8 mouse cellular contexts compared by ENCODE assay signal in the genomic region with DNA sequence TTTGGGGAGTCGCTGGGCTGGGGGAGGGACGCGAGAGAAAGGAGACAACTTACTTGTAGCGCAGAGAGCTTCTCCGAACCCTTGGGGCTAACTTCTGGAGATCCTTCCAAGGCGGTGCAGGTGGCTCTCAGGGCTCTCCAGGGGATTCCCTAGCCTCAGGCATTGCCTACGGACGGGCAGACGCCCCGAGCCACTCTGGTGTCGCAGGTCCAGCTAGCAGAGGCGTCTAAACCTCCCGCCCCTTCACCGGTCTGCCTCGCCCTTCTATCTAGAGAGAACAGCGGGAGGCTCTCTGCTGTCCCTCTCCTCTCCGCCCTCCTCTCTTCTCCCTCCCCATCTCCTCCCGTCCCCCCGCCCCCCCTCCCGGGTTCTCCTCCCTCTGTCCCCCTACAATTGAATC. TPM values are rescaled to one million over a fixed set of nuclear protein-coding genes. Genes with fewer than 3 reads are reported as not detected.
DNase-seq lines count a peak whose midpoint lies in the region; ATAC-seq and TF ChIP-seq lines count a peak whose summit lies in the region.

TSS of gene Kcnj5 (minus strand) at position 300 of the 400 bp plus-strand sequence.

- peak within 1 kb of the TSS; percentile 8; the same call in 1 of the 2 replicates for H3K4me3 ChIP-seq in kidney, adult 2 months (ENCODE audit: insufficient read depth, low read depth, low read length)
- peak within 1 kb of the TSS; percentile 33 for H3K4me3 ChIP-seq in forebrain, embryonic 12.5 days (replicated peaks)
- H3K4me3 ChIP-seq in hindbrain, embryonic 16.5 days (ENCODE audit: low read length) = peak within 1 kb of the TSS; percentile 32
- H3K4me3 ChIP-seq in midbrain, embryonic 13.5 days (replicated peaks) = peak within 1 kb of the TSS; percentile 36
- no peak within 1 kb of the TSS for H3K4me3 ChIP-seq in thymus, adult 2 months (ENCODE audit: control insufficient read depth, insufficient read depth, low read length)

- no peak for DNase-seq in kidney, adult 2 months
- no peak for DNase-seq in kidney, adult 9 months
- no peak for DNase-seq in right cerebral cortex, postnatal 14 days
- no peak for DNase-seq in gastrocnemius, postnatal 4 days (ENCODE audit: low spot score in 2 of 2)
- no peak for DNase-seq in thymus, adult 2 months

- H3K27me3 ChIP-seq in kidney, adult 2 months (replicated peaks; ENCODE audit: control insufficient read depth, insufficient read depth, low read length) = no peaks in the 10 kb centered on the region
- peaks cover 86% of the 10 kb centered on the region for H3K27me3 ChIP-seq in forebrain, embryonic 12.5 days
- H3K27me3 ChIP-seq in hindbrain, embryonic 16.5 days (replicated peaks; ENCODE audit: control insufficient read depth, insufficient read depth, low read length) = peaks cover 17% of the 10 kb centered on the region
- peaks cover 52% of the 10 kb centered on the region for H3K27me3 ChIP-seq in midbrain, embryonic 13.5 days
- H3K27me3 ChIP-seq in thymus, adult 2 months (ENCODE audit: control insufficient read depth, insufficient read depth, low read length) = peaks cover 11% of the 10 kb centered on the region; the same call in 1 of the 2 replicates

- H3K36me3 ChIP-seq in kidney, adult 2 months (ENCODE audit: control insufficient read depth, insufficient read depth, low read length) = no peaks in the 10 kb centered on the region
- H3K36me3 ChIP-seq in forebrain, embryonic 12.5 days (replicated peaks) = no peaks in the 10 kb centered on the region
- H3K36me3 ChIP-seq in hindbrain, embryonic 16.5 days (ENCODE audit: control insufficient read depth, insufficient read depth, low read length) = no peaks in the 10 kb centered on the region
- H3K36me3 ChIP-seq in midbrain, embryonic 13.5 days = no peaks in the 10 kb centered on the region
- H3K36me3 ChIP-seq in thymus, adult 2 months (ENCODE audit: control insufficient read depth, insufficient read depth, low read length) = no peaks in the 10 kb centered on the region

- no peak for TF ChIP-seq POLR2A in kidney, adult 2 months (IDR thresholded peaks at IDR 0.05; ENCODE audit: low read depth, low read length)
- no peak for TF ChIP-seq POLR2A in thymus, adult 2 months (IDR thresholded peaks at IDR 0.05; ENCODE audit: control insufficient read depth, extremely low read depth, insufficient read depth, low read length, poor library complexity)

- TF ChIP-seq CTCF in kidney, adult 2 months (conservative IDR thresholded peaks at IDR 0.05; ENCODE audit: insufficient read depth, insufficient read length, low read depth, low read length) = no peak
- no peak for TF ChIP-seq CTCF in thymus, adult 2 months (IDR thresholded peaks at IDR 0.05; ENCODE audit: borderline replicate concordance, control insufficient read depth, extremely low read depth, insufficient read depth, low read length, poor library complexity)

- 7% methylated on average over 18 of the region's 20 CpGs for WGBS in kidney, adult 2 months
- WGBS in forebrain, embryonic 12.5 days = under 1% methylated on average over 20 of the region's 20 CpGs
- 0% methylated on average over 18 of the region's 20 CpGs for WGBS in hindbrain, embryonic 16.5 days
- WGBS in midbrain, embryonic 13.5 days = 2% methylated on average over 19 of the region's 20 CpGs
- 12% methylated on average over 19 of the region's 20 CpGs for WGBS in thymus, adult 2 months

- ATAC-seq in forebrain, embryonic 12.5 days (ENCODE audit: low FRiP score) = 0 out of 2 replicates have a peak, but pooled peaks have one; percentile 28
- peak; percentile 55; the same call in 1 of the 2 replicates for ATAC-seq in hindbrain, embryonic 16.5 days
- ATAC-seq in midbrain, embryonic 13.5 days = peak; percentile 68

- no peaks in the 10 kb centered on the region; the same call in 1 of the 2 replicates for H3K4me1 ChIP-seq in kidney, adult 2 months (ENCODE audit: control insufficient read depth, insufficient read depth, low read length)
- peaks cover 25% of the 10 kb centered on the region for H3K4me1 ChIP-seq in forebrain, embryonic 12.5 days
- H3K4me1 ChIP-seq in hindbrain, embryonic 16.5 days (ENCODE audit: control insufficient read depth, insufficient read depth, low read depth, low read length) = peaks cover 14% of the 10 kb centered on the region
- H3K4me1 ChIP-seq in midbrain, embryonic 13.5 days (replicated peaks) = peaks cover 16% of the 10 kb centered on the region
- no peaks in the 10 kb centered on the region for H3K4me1 ChIP-seq in thymus, adult 2 months (replicated peaks; ENCODE audit: control insufficient read depth, insufficient read depth, low read length)

- 0 out of 2 replicates have a peak within 1 kb of the TSS, but pooled peaks have one; percentile 25 for H3K9ac ChIP-seq in forebrain, embryonic 12.5 days
- H3K9ac ChIP-seq in hindbrain, embryonic 16.5 days (ENCODE audit: low read depth, low read length) = peak within 1 kb of the TSS; percentile 57
- H3K9ac ChIP-seq in midbrain, embryonic 13.5 days (replicated peaks) = peak within 1 kb of the TSS; percentile 60

- no peak within 1 kb of the TSS for H3K27ac ChIP-seq in kidney, adult 2 months (ENCODE audit: insufficient read depth, low read depth, low read length)
- H3K27ac ChIP-seq in forebrain, embryonic 12.5 days = no peak within 1 kb of the TSS
- H3K27ac ChIP-seq in hindbrain, embryonic 16.5 days (ENCODE audit: low read depth, low read length) = no peak within 1 kb of the TSS
- H3K27ac ChIP-seq in midbrain, embryonic 13.5 days = no peak within 1 kb of the TSS
- H3K27ac ChIP-seq in thymus, adult 2 months (ENCODE audit: control insufficient read depth, insufficient read depth, low read length) = no peak within 1 kb of the TSS

- no peaks in the 10 kb centered on the region for H3K9me3 ChIP-seq in forebrain, embryonic 12.5 days
- no peaks in the 10 kb centered on the region for H3K9me3 ChIP-seq in hindbrain, embryonic 16.5 days (ENCODE audit: control insufficient read depth, low read length)
- H3K9me3 ChIP-seq in midbrain, embryonic 13.5 days = no peaks in the 10 kb centered on the region

- H3K4me2 ChIP-seq in forebrain, embryonic 12.5 days = peak within 1 kb of the TSS; percentile 56
- peak within 1 kb of the TSS; percentile 66 for H3K4me2 ChIP-seq in hindbrain, embryonic 16.5 days (ENCODE audit: low read length)
- peak within 1 kb of the TSS; percentile 64 for H3K4me2 ChIP-seq in midbrain, embryonic 13.5 days (replicated peaks)

RNA-seq across cellular contexts. Expression of gene Kcnj5, which starts in this region (rescaled TPM):
- 0.81 and 0.84 TPM in 2 replicates for polyA plus RNA-seq in kidney, adult 2 months (2012; rRNA removed)
- polyA plus RNA-seq in forebrain, embryonic 12.5 days (2016; fragmentation: Nextera tagmentation; extraction: Ambion mirVana) = 0.83 and 1.1 TPM in 2 replicates
- 0.58 and 0.86 TPM in 2 replicates for polyA plus RNA-seq in hindbrain, embryonic 16.5 days (2015; fragmentation: Nextera tagmentation; extraction: Ambion mirVana)
- 0.55 and 0.86 TPM in 2 replicates for polyA plus RNA-seq in midbrain, embryonic 13.5 days (2015; fragmentation: Nextera tagmentation; extraction: Ambion mirVana)
- total RNA-seq in gastrocnemius, postnatal 4 days (2021) = not detected
- polyA plus RNA-seq in thymus, adult 2 months (2012; rRNA removed) = 0.45 and 1.4 TPM in 2 replicates

Comparison
In these comparisons a context has a peak if more than half of its experiments do, and no peak if none do; other contexts are left out.
1. Peak in ATAC-seq, H3K4me3 ChIP-seq, H3K9ac ChIP-seq and H3K4me2 ChIP-seq in hindbrain, embryonic 16.5 days; RNA of the gene not detected or under 1 TPM.
2. Peak in ATAC-seq, H3K4me3 ChIP-seq, H3K9ac ChIP-seq and H3K4me2 ChIP-seq in midbrain, embryonic 13.5 days; RNA of the gene not detected or under 1 TPM.